Mouse (Mus musculus): ENCODE results near the gene Olfr1252. TPM values are rescaled to one million over a fixed set of nuclear protein-coding genes. Genes with fewer than 3 reads are reported as not detected.

Olfr1252 gene
- polyA plus RNA-seq (2012; rRNA removed), result not detected in 2 replicates

DNA sequence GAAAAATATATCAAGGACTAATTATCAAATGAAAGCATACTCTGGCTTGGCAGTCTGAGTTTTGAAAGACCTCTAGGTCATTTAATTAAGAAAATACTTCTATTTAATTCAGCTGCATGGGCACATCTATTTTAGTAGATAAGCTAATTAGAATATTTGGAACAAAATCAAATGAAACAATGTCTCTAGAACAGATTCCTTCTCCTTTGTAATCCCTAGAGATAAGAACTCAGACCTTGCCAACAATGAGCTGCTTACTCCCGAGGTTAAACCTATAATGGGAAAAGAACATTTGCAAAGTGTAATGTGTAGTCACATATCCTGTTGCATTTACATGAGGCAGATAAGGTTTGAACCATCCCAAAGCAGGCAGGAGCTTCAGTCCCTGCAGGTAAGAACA, at the start of gene Olfr1252:
TSS of gene Olfr1252 (minus strand) at position 101 of the 400 bp plus-strand sequence.

DNA sequence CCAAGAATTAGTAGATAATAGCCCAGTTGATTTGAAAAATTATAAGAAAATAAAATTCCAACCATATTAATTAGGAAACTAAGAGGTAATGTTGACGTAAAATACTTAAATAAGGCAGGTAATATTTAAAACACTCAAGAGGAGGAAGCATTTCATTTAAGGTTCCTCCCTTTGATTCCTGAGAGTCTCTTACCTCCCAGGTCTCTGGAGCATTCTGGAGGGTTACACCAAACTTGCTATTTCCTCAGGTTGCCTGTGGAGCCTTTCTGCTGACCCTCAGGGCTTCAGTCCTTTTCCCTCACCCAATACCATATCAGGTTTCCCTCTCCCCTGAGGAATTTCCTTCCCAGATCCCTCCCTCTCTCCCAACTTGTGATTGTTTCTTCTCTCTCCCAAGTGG, 32.2 kb upstream of the Olfr1252 start, which contains the start of gene Olfr1253:
TSS of gene Olfr1253 (minus strand) at position 101 of the 400 bp plus-strand sequence.

DNA sequence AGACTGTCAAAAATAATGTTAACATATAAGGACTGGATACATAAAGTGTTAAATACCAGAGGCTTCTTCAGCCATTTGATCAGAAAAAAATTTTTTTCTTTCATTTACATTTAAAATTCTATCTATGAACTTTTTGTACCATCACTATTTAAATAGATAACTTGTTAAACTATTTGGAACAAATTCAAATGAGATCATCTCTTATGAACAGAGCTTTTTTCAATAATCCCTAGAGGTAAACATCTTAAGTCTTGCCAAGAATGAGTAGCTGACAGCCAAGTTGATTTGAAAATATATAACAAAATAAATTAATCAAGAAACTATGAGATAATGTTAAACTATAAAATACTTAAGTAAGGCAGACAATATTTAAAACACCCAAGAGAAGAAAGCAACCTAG, 53.0 kb downstream of the Olfr1252 start, which contains the start of gene Olfr1251:
TSS of gene Olfr1251 (minus strand) at position 101 of the 400 bp plus-strand sequence.

Other genes starting within 250 kb of the Olfr1252 start
- not detected in 2 replicates for gene Olfr1241, start 237.9 kb downstream of the Olfr1252 start, polyA plus RNA-seq (2012; rRNA removed)
- not detected in 2 replicates for gene Olfr1242, start 226.7 kb downstream of the Olfr1252 start, polyA plus RNA-seq (2012; rRNA removed)
- not detected in 2 replicates for gene Olfr1243, start 193.5 kb downstream of the Olfr1252 start, polyA plus RNA-seq (2012; rRNA removed)
- not detected in 2 replicates for gene Olfr1245, start 146.6 kb downstream of the Olfr1252 start, polyA plus RNA-seq (2012; rRNA removed)
- gene Olfr1246, start 131.9 kb downstream of the Olfr1252 start, polyA plus RNA-seq (2012; rRNA removed), result 0.17 TPM in 1 of 2 replicates, not detected in the other
- gene Olfr1247, start 110.9 kb downstream of the Olfr1252 start, polyA plus RNA-seq (2012; rRNA removed), result not detected in 2 replicates
- gene Olfr1248, start 106.8 kb downstream of the Olfr1252 start, polyA plus RNA-seq (2012; rRNA removed), result not detected in 2 replicates
- gene Olfr1249, start 90.0 kb downstream of the Olfr1252 start, polyA plus RNA-seq (2012; rRNA removed), result not detected in 2 replicates
- gene Olfr1250, start 63.5 kb downstream of the Olfr1252 start, polyA plus RNA-seq (2012; rRNA removed), result 1.0 and 1.1 TPM in 2 replicates
- 1.8 and 3.6 TPM in 2 replicates for gene Olfr1251, start 53.1 kb downstream of the Olfr1252 start, polyA plus RNA-seq (2012; rRNA removed)
- not detected in 2 replicates for gene Olfr1253, start 32.1 kb upstream of the Olfr1252 start, polyA plus RNA-seq (2012; rRNA removed)
- gene Olfr1254, start 68.6 kb upstream of the Olfr1252 start, polyA plus RNA-seq (2012; rRNA removed), result not detected in 2 replicates
- not detected in 2 replicates for gene Olfr1255, start 87.0 kb upstream of the Olfr1252 start, polyA plus RNA-seq (2012; rRNA removed)
- not detected in 2 replicates for gene Olfr1256, start 116.5 kb upstream of the Olfr1252 start, polyA plus RNA-seq (2012; rRNA removed)
- gene Olfr48, start 123.2 kb upstream of the Olfr1252 start, polyA plus RNA-seq (2012; rRNA removed), result not detected in 2 replicates
- not detected in 2 replicates for gene Olfr1257, start 153.4 kb upstream of the Olfr1252 start, polyA plus RNA-seq (2012; rRNA removed)
- gene Olfr1258, start 202.3 kb upstream of the Olfr1252 start, polyA plus RNA-seq (2012; rRNA removed), result not detected in 2 replicates
- gene Olfr1259, start 223.7 kb upstream of the Olfr1252 start, polyA plus RNA-seq (2012; rRNA removed), result not detected in 2 replicates
- not detected in 2 replicates for gene Olfr1260, start 249.3 kb upstream of the Olfr1252 start, polyA plus RNA-seq (2012; rRNA removed)